Mouse (Mus musculus): ENCODE data around the gene Bcl2l13.
A peak's percentile ranks its signal among the peaks of the same experiment; 100 is the strongest.
"Not testable (repeated sequence)": the region's sequence is repeated elsewhere in the genome, so short reads cannot be mapped to it uniquely, and the experiment has no call there.

Gene Bcl2l13

GRCm38 (mm10) chr6:120830866-120831608, 5.0 kb upstream of the Bcl2l13 start:
- DNase-seq: no peak

DNA sequence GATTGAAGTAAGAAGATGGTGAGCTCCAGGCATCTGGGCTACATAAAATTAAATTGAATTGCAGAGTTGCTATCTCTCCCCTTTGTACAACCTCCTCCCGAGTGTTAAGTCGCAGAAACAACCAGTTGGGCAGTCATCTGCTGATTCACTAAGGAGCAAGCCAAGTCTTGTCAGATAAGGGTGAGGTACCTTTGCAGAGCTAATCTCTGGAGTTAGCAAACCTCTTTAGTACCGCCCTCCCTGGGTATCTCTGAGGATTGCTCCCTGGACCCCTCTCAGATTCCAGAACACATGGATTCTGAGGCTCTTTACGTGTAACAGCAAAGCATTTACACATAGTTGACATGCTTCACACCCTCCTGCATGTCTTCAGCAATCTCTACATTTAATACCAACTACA, 3.9 kb upstream of the Bcl2l13 start:
- no peak for DNase-seq

GRCm38 (mm10) chr6:120834766-120835321, 1.2 kb upstream of the Bcl2l13 start:
- no peak for DNase-seq

GRCm38 (mm10) chr6:120836389-120837151, 558 bp downstream of the Bcl2l13 start:
- no peak for DNase-seq

DNA sequence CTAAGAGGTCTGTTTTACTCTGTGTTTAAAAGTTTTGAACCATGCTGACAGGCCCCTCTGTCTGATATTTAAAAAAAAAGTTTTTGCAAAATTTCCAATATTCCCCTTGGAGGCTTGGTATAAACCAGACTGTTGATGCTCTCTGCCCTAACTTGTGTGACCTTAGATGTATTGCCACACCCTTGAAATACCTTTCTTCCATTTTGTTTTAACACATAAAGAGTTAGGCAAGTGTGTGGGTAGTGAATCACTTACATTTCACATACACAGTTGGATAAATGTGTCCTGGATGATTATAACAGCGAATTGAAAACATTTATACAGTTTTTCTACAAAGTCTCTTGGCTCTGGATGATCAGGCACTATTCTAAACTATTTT, 1.1 kb downstream of the Bcl2l13 start:
- no peak for DNase-seq

DNA sequence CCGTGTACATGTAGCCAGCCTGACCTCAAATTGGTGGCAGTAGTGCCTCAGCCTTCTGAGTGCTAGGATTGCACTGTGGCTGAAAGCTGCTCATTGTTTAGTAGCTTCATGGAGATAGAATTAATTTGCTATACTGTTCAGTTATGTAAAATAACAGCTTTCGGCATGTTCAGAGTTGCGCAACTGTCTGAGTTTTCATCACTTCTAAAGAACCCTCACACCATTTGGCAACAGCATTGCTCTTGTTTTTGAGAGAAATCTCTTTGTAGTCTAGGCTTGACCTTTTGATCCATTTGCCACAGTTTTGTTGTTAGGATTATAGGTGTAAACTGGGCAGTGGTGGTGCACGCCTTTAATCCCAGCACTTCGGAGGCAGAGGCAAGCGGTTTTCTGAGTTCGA, 4.2 kb downstream of the Bcl2l13 start:
- no peak for DNase-seq

- DNase-seq: no peak
These were observed 5.7 kb downstream of the Bcl2l13 start for GRCm38 (mm10) chr6:120841754-120842153.

- DNase-seq: not testable (repeated sequence)
These were observed 14.7 kb downstream of the Bcl2l13 start for GRCm38 (mm10) chr6:120850720-120851119.

GRCm38 (mm10) chr6:120854413-120854812, 18.4 kb downstream of the Bcl2l13 start:
- peak in 1 of 2 experiments; percentile 29 for DNase-seq

DNA sequence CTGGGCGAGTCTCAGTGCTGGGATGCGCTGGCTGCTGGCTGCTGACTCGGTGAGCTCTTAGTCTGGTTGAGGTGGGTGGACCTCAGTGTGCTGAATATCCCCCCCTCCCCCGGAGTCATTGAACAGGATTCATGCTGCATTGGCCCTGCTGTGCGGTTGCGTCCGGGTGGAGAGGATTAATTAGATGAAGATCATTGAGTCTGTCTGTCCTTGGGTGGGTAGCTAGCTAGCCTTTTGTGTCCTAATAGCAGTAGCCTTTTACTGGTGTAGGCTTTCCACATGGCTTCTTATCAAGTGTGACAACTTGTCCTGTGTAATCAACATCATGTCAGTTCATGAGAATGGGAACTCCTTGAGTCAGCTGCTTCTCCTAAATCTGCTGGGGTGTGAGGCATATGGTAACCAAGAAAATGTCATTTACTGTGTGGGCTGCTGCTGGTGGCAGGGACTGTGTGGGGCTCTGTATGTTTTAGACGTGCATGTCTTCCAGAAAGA, 22.3 kb downstream of the Bcl2l13 start:
- peak; percentile 61 to 77 for DNase-seq

DNA sequence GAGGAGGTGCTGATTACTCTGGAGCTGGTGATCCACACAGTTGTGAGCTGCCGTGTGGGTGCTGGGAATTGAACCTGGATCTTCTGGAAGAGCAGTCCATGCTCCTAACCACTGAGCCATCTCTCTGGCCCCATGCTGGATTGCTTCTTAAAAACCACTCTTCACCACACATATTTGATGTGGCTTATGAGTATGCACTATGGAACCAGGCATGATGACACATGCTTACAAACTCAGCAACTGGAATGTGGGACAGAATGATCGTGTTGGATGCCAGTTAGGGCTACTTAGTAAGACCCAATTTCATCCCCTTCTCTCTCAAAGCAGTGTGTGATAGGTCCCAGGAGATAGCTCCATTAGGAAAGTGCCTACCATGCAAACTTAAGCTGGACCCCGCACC, 24.1 kb downstream of the Bcl2l13 start:
- no peak for DNase-seq

DNA sequence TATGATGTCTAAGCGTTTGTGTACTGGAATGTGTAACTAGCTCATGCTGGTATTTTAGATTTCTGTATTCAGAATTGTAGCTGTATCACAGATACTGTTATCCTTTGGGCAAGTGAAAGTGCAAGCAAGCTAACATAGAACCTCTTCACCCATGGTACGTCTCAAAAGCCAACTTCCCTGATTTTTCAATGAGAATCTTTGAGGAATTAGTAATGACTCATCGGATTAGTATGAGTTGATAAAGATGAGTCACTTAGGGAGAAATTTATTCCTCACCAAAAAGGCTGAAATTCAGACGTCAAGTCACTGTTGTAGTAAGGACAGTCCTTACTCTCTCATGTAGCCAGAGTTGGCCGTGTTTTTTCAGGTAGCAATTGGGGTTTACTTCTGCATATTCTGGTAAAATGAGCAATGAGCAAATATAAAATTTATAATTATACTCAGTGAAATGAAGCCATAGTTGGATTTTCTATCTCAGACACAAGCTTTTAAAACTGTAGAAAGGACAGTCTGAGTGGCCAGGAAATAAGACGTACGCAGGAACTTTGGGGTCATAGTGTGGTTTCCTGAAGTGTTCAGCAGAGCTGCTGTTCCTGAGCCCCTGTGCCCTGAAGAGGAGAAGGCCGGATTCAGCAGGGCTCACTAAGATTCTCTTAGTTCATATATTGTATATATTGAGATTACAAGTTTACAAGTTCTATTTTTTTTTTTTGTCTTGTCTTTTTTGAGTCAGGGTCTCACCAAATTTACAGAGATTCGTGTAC, 30.2 kb downstream of the Bcl2l13 start:
- DNase-seq: no peak

DNA sequence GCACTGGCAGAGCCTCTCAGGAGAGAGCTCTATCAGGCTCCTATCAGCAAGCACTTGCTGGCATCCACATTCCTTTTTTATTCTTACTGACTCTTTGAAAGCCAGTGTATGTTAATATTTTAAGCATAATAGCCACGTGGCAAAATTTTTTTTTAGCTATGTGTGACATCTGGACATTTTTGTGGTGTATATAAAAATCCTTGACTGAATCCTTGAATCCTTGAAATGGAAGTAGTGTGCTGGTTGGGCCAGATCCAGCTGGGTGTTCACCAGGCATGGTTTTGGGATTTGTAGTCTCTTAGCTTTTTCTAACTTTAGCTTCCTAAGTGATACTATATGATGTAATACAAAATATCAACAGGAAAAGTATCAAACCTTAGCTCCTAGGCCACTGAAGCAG, 32.8 kb downstream of the Bcl2l13 start:
- no peak for DNase-seq

- no peak for DNase-seq
These were observed 35.3 kb downstream of the Bcl2l13 start for GRCm38 (mm10) chr6:120871286-120871685.

DNA sequence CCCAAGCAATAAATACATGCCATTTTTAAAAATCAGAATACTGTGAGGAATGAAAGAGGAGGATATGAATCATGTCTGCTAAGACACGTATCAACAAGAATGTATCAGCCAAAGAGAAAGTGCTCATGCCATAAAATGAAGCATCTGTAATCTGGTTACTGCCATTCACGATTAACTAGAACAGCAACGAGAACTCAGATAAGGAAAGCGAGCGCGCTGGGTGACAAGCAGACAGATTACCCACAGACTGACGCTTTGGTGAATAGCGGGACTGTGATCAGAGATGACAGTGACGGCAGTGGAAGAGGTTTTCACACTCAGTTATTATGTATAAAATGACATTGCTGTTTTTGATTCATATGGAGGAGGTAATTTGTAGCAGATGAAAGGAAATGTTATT, 37.9 kb downstream of the Bcl2l13 start:
- no peak for DNase-seq

DNA sequence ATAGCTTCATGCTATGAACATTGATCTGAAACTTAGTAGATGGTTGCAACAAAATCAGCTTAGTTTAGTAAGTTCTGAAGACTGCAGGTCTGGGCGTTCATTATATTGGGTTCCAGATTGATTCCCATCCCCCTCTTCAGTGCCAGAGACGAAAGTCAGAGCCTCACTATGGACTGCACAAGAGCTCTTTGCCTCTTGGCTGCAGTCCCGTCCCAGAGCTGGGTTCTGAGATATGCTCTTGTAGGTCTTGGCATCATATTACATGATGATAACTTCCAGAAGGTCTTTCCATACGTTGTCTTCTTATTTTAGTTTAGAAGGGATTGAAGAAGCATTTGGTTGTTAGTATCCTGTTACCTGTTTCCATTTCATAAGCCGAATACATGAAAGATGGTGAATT, 43.0 kb downstream of the Bcl2l13 start:
- no peak for DNase-seq

DNA sequence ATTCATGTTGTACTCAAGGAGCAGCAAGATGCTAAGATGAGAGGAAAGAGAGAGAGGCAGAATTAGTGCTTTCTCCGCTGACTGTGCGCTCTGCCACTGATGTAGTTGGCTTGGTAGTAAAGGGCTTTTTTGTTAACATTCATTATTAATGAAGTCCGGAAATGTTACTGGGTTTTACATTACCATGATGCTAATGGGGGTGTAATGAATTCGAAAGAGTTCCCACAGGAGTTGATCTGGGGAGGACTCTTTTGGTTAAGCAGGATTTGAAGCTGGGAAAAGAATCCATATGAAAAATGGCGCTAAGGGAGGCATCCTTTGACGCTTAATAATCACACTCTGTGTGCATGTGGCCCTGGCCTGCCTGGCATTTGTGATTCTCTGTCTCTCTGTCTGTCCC, 48.4 kb downstream of the Bcl2l13 start:
- DNase-seq: no peak

GRCm38 (mm10) chr6:120886696-120887095, 50.7 kb downstream of the Bcl2l13 start:
- DNase-seq: peak; percentile 66 to 78

- DNase-seq: no peak
These were observed 58.1 kb downstream of the Bcl2l13 start for GRCm38 (mm10) chr6:120894089-120894488.

DNA sequence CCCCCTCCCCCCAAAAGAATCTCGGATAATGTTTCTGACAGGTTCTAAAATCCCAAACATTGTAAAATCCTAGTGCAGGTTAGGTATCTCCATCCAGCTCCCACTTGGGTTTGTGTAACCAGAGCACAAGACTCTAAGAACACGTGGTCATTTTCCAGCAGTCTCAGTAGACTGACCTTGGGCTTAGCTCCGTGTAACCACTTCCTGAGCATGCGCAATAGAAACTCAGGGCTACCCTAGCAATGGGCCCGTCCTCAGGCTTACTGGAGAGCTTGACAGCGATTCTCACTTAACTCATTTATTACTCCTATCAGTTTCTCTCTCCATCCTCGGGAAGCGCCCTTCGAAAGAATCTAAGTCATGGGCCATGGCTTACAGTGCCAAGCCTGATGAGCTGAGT, 58.5 kb downstream of the Bcl2l13 start:
- DNase-seq: no peak

DNA sequence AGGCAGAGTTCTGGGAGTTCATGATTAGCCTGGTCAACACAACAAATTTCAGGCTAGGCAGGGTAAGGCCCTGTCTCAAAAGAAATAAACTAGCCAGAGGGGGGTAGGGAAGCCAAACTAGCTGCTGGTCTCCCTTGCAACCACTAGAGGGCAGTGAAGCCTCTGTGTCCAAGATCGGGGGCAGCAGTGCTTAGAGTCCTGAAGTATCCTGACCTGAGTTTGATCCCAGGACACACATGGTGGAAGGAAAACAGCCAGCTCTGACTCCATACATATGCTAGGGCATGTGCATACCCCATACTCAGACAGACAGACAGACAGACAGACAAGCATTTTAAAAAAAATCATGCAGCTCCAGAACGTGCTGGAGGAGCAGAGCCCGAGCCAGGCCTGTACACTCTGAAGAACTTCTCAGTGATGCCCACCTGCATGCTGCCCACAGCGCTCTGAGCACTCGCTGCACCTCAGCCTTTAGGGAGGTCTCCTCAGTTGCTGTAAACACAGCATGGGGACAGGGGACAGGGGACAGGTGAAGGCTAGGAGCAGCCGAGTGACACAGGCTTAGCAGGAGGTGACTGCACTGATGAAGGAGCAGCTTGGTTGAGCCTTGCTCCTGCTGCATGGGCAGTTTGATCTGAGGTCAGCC, 62.3 kb downstream of the Bcl2l13 start:
- DNase-seq: peak; percentile 64 to 65
